Mouse (Mus musculus): Measurements from ENCODE around the gene Tnnt1. TPM values are rescaled to one million over a fixed set of nuclear protein-coding genes. Genes with fewer than 3 reads are reported as not detected.

The Tnnt1 gene
- polyA plus RNA-seq, 1 experiment from 2014 or later = 10.8 TPM

DNA sequence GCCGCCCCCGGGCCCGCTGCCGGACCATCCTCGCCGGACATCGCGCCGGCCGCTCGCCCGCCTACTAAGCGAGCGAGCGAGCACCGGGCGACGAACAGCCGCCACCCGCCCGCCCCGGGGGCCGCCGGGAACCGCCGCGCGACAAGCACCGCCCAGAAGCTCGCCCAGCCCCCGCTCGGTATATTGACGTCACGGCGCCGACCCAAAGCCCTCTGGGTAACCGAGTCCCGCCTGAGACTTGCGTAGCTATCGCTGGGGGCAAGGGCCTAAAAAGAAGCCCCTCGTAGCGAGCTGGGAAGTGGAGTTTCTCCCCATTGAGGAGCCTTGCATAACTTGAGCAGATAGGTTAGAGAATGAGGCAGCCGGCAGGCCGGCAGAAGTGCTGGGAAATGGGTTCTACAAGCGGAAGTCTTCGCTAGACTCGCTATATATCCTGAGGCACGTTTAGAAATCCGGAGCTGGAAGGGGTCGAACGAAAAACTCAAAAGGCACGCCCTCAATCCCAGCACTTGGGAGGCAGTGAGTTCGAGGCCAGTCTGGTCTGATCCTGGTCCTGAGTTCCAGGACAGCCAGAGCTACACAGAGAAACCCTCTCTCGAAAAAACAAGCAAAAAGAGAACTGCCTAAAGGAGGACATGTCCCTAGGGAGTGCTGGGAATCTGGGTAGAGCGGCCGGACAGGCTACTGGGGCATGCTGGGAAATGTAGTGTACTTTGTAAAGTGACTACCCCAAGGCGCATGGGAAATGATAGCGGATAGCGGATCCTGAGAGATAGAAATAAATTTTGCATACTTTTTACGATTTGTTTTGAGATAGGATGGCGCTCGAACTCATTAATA, 14.4 kb downstream of the Tnnt1 start, which contains the start of gene Ppp1r12c:
Gene Ppp1r12c (minus strand): TSS at position 123 of the 840 bp plus-strand sequence.
- under 1% methylated on average over 62 of the region's 62 CpGs for WGBS
- Histone ChIP-seq H3K9ac (ENCODE audit: low read depth, low read length) (peak within 1 kb of the TSS; percentile 94), H3K36me3 (ENCODE audit: insufficient read depth, low read length) (no peaks in the 10 kb centered on the region), H3K27me3 (ENCODE audit: insufficient read depth, low read length) (no peaks in the 10 kb centered on the region), H3K4me1 (replicated peaks; ENCODE audit: insufficient read depth, low read length) (peaks cover 10% of the 10 kb centered on the region; the same call in 1 of the 2 replicates), H3K9me3 (replicated peaks; ENCODE audit: low read length) (no peaks in the 10 kb centered on the region), H3K4me2 (ENCODE audit: low read length) (peak within 1 kb of the TSS; percentile 63), H3K4me3 (replicated peaks; ENCODE audit: low read depth, low read length) (peak within 1 kb of the TSS; percentile 93), H3K27ac (peak within 1 kb of the TSS; percentile 89)
- no peak for TF ChIP-seq CTCF (IDR thresholded peaks at IDR 0.05; ENCODE audit: low read depth)
- ATAC-seq (replicated peaks; ENCODE audit: low FRiP score, low read depth) (peak; percentile 92), DNase-seq (ENCODE audit: low spot score) (peak; percentile 95)

DNA sequence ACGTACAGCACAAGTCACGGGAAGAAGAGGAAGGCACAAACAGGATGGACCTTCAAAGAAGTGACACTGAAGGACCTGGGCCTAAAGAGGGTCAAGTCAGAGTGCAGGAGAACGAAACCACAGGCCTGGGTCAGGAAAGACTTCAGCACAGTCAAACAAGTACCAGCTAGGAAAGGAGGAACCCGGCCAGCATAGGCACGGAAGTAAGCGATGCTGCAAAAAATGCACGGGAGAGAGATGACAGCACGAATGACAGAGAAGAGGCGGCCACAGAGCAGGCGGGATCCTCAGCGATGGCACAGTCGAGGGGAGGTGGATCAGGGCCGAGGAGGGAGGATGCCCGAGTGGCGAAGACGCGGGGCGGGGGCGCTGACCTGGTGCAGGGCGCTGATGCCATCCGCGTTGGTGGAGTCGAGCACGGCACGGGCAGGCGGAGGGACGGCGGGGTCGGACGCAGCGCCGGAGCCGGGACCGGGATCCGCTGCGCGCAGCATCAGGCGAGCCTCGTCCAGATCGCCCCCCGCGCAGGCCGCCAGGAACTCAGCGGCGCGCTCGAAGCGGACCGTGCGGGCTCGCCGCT, 15.2 kb downstream of the Tnnt1 start:
- peak; percentile 51 for DNase-seq (ENCODE audit: low spot score)
- Histone ChIP-seq H3K36me3 (ENCODE audit: insufficient read depth, low read length) (peaks cover 6% of the 10 kb centered on the region; the same call in 1 of the 2 replicates), H3K4me2 (ENCODE audit: low read length) (peak overlapping the region; percentile 63), H3K27ac (peak overlapping the region; percentile 89), H3K9ac (ENCODE audit: low read depth, low read length) (peak overlapping the region; percentile 94), H3K4me1 (replicated peaks; ENCODE audit: insufficient read depth, low read length) (peaks cover 10% of the 10 kb centered on the region; the same call in 1 of the 2 replicates), H3K4me3 (replicated peaks; ENCODE audit: low read depth, low read length) (peak overlapping the region; percentile 93), H3K27me3 (ENCODE audit: insufficient read depth, low read length) (no peaks in the 10 kb centered on the region), H3K9me3 (replicated peaks; ENCODE audit: low read length) (no peaks in the 10 kb centered on the region)
- ATAC-seq (replicated peaks; ENCODE audit: low FRiP score, low read depth) = peak; percentile 42
- whole genome bisulfite sequencing = under 1% methylated on average over 24 of the region's 52 CpGs
- TF ChIP-seq CTCF (IDR thresholded peaks at IDR 0.05; ENCODE audit: low read depth) = no peak

DNA sequence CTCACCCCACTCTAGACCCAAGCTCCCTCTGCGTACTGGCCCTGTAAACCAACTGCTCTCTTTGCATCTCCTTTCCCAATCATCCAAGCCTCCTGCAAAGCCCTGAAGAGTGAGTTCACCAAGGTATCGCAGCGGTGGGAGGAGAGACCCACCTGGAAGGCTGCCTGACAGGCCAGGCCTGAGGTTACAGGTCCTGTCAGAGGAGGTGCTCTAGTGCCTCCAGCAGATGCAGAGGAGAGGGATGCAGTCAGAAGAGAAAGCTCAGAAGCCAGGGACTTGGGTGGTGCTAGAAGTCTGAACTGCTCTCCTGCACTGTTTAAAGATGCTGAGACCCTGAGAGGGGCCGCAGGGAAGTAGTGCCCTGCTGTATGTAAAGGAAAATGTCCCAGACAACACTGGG, 17.1 kb downstream of the Tnnt1 start:
- H3K27ac ChIP-seq = no peak overlapping the region
- H3K27me3 ChIP-seq (ENCODE audit: insufficient read depth, low read length) = no peaks in the 10 kb centered on the region
- H3K4me2 ChIP-seq (ENCODE audit: low read length) = peak overlapping the region; percentile 63; the same call in 1 of the 2 replicates
- 87% methylated on average over 4 of the region's 4 CpGs for whole genome bisulfite sequencing
- H3K9me3 ChIP-seq (replicated peaks; ENCODE audit: low read length) = no peaks in the 10 kb centered on the region
- ATAC-seq (replicated peaks; ENCODE audit: low FRiP score, low read depth) = no peak
- H3K4me1 ChIP-seq (replicated peaks; ENCODE audit: insufficient read depth, low read length) = peaks cover 10% of the 10 kb centered on the region; the same call in 1 of the 2 replicates
- peaks cover 10% of the 10 kb centered on the region; the same call in 1 of the 2 replicates for H3K36me3 ChIP-seq (ENCODE audit: insufficient read depth, low read length)
- peak overlapping the region; percentile 36; the same call in 1 of the 2 replicates for H3K9ac ChIP-seq (ENCODE audit: low read depth, low read length)
- no peak for TF ChIP-seq CTCF (IDR thresholded peaks at IDR 0.05; ENCODE audit: low read depth)
- no peak for DNase-seq (ENCODE audit: low spot score)
- no peak overlapping the region for H3K4me3 ChIP-seq (replicated peaks; ENCODE audit: low read depth, low read length)

DNA sequence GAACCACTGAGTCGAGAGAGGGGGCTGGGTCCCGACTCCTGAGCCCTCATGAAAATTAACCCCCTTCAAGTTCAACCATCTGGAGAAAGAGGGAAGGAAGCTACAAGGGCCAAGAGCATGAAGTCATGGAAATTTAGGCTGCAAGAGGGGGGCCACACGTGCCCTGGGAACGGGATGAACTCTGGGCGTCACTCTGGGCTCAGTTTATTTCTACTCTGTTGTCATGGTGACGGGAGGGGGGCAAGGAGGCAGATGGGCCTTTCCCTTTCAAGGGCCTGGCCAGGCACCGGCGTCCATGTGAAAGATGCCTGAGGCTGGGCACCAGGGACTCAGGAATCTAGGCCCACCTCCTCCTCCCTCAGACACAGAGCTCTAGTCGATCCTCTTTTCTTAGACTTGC, 17.9 kb downstream of the Tnnt1 start:
- ATAC-seq (replicated peaks; ENCODE audit: low FRiP score, low read depth) (peak; percentile 16; the same call in 1 of the 2 replicates), DNase-seq (ENCODE audit: low spot score) (peak; percentile 77)
- Histone ChIP-seq H3K4me1 (replicated peaks; ENCODE audit: insufficient read depth, low read length) (peaks cover 10% of the 10 kb centered on the region; the same call in 1 of the 2 replicates), H3K27ac (no peak overlapping the region), H3K4me2 (ENCODE audit: low read length) (peak overlapping the region; percentile 63), H3K9me3 (replicated peaks; ENCODE audit: low read length) (no peaks in the 10 kb centered on the region), H3K9ac (ENCODE audit: low read depth, low read length) (peak overlapping the region; percentile 36; the same call in 1 of the 2 replicates), H3K36me3 (ENCODE audit: insufficient read depth, low read length) (peaks cover 18% of the 10 kb centered on the region; the same call in 1 of the 2 replicates), H3K27me3 (ENCODE audit: insufficient read depth, low read length) (no peaks in the 10 kb centered on the region), H3K4me3 (replicated peaks; ENCODE audit: low read depth, low read length) (no peak overlapping the region)
- no peak for TF ChIP-seq CTCF (IDR thresholded peaks at IDR 0.05; ENCODE audit: low read depth)
- WGBS = 17% methylated on average over 9 of the region's 9 CpGs

DNA sequence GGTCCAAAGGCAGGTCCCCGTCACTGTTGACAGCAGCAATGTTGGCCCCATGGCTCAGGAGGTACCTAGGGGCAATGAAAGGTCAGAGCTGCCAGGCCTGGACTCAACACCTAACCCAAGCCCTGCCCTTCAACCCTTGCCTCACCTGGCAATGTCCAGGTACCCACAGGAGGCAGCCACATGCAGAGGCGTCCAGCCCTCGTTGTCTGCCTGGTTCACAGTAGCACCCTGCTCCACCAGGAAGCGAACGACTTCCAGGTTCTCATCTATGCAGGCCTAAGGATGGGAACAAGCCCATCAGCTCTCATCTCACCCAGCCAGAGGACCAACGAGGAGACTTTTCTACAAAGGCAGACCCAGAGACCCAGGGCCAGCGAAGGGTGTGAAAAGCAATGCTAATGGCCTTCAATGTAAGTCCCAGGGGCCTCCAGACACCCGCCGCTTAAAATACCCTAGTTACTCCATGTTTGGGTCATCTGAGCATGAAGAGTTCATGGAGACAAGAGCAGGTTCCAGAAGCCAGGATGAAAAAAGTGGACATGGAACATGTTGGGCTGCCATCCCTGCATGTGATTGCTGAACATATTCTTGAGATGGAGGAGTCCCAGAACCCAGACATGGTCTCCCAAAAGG, 18.8 kb downstream of the Tnnt1 start:
- no peaks in the 10 kb centered on the region for H3K9me3 ChIP-seq (replicated peaks; ENCODE audit: low read length)
- peaks cover 10% of the 10 kb centered on the region; the same call in 1 of the 2 replicates for H3K4me1 ChIP-seq (replicated peaks; ENCODE audit: insufficient read depth, low read length)
- no peak for DNase-seq (ENCODE audit: low spot score)
- no peak for TF ChIP-seq CTCF (IDR thresholded peaks at IDR 0.05; ENCODE audit: low read depth)
- no peaks in the 10 kb centered on the region for H3K27me3 ChIP-seq (ENCODE audit: insufficient read depth, low read length)
- 88% methylated on average over 9 of the region's 9 CpGs for WGBS
- no peak overlapping the region for H3K27ac ChIP-seq
- no peak for ATAC-seq (replicated peaks; ENCODE audit: low FRiP score, low read depth)
- peaks cover 18% of the 10 kb centered on the region; the same call in 1 of the 2 replicates for H3K36me3 ChIP-seq (ENCODE audit: insufficient read depth, low read length)
- no peak overlapping the region for H3K4me3 ChIP-seq (replicated peaks; ENCODE audit: low read depth, low read length)
- H3K9ac ChIP-seq (ENCODE audit: low read depth, low read length) = no peak overlapping the region
- H3K4me2 ChIP-seq (ENCODE audit: low read length) = no peak overlapping the region; the same call in 1 of the 2 replicates

DNA sequence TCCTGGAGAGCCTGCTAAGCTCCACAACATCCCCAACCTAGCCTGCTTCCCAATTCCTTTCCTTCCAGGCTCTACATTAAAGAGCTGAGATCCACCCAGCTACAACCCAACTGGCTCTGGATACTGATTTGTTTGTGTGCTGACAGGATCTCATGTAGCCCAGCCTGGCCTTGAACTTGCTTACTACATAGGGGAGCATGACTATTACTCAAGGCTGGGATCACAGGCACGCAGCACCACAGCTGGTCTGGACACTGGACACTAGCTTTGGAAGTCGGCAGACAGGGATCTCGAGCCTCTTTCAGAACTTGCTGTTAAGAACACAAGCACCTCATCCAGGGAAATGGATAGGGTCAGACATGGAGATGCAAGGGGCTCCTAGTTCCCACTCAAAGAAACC, 19.7 kb downstream of the Tnnt1 start:
- Histone ChIP-seq H3K4me3 (replicated peaks; ENCODE audit: low read depth, low read length) (no peak overlapping the region), H3K4me2 (ENCODE audit: low read length) (no peak overlapping the region), H3K9me3 (replicated peaks; ENCODE audit: low read length) (no peaks in the 10 kb centered on the region), H3K4me1 (replicated peaks; ENCODE audit: insufficient read depth, low read length) (peaks cover 10% of the 10 kb centered on the region; the same call in 1 of the 2 replicates), H3K27me3 (ENCODE audit: insufficient read depth, low read length) (no peaks in the 10 kb centered on the region), H3K9ac (ENCODE audit: low read depth, low read length) (no peak overlapping the region), H3K27ac (no peak overlapping the region), H3K36me3 (ENCODE audit: insufficient read depth, low read length) (peaks cover 18% of the 10 kb centered on the region; the same call in 1 of the 2 replicates)
- DNase-seq (ENCODE audit: low spot score) (no peak), ATAC-seq (replicated peaks; ENCODE audit: low FRiP score, low read depth) (no peak)
- TF ChIP-seq CTCF (IDR thresholded peaks at IDR 0.05; ENCODE audit: low read depth) = no peak
- WGBS = 91% methylated on average over 3 of the region's 3 CpGs

Measured in kidney, postnatal 0 days (tissue).